Mouse (Mus musculus) layer of hippocampus, postnatal 10 days (tissue): ENCODE measurements around the gene Il6. TPM values are rescaled to one million over a fixed set of nuclear protein-coding genes. Genes with fewer than 3 reads are reported as not detected.
"Not testable (repeated sequence)": the region's sequence is repeated elsewhere in the genome, so short reads cannot be mapped to it uniquely, and the experiment has no call there.

Experiments
- DNase-seq, 2 experiments: peaks; one replicate each; pipeline ENCODE4 v3.0.0; 2021; ENCODE audit warnings: low spot score in 2 of 2
- long read RNA-seq: library from polyadenylated mRNA; stranded (forward); transcript quantifications from one replicate; pipeline ENCODE4 v2.0.0, GENCODE M21; 2023
- total RNA-seq, 2 experiments: library from RNA; stranded (reverse); gene quantifications; 2 replicates each; pipeline ENCODE4 v1.2.3; 2021

Il6 gene
- total RNA-seq = not detected
- long read RNA-seq = 0 reads

DNA sequence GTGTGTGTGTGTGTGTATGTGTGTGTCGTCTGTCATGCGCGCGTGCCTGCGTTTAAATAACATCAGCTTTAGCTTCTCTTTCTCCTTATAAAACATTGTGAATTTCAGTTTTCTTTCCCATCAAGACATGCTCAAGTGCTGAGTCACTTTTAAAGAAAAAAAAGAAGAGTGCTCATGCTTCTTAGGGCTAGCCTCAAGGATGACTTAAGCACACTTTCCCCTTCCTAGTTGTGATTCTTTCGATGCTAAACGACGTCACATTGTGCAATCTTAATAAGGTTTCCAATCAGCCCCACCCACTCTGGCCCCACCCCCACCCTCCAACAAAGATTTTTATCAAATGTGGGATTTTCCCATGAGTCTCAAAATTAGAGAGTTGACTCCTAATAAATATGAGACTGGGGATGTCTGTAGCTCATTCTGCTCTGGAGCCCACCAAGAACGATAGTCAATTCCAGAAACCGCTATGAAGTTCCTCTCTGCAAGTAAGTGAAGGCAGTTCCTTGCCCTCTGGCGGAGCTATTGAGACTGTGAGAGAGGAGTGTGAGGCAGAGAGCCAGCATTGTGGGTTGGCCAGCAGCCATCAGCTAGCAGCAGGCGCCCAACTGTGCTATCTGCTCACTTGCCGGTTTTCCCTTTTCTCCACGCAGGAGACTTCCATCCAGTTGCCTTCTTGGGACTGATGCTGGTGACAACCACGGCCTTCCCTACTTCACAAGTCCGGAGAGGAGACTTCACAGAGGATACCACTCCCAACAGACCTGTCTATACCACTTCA lies at the start of gene Il6:
Gene Il6 (plus strand): TSS at position 389 of the 778 bp plus-strand sequence.
- DNase-seq = peak; percentile 94 to 96

DNA sequence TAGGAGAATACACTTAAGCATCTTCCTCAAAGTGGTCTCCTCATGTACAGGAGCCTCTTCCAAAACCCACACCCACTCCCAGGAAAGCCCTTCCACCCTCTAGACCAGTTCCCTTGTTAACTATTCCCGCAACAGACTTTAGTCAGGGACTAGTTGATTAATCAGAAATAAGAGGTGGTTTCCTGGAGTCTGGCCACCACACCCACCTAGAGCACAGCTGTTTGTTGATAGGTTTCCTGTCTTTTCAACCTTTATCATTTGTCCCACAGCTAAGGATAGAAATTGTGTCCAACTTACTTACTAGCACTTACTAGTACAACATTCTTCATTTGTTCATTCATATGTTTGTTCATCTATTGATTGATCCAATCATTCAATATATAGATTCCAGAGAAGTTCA lies 49.4 kb upstream of the Il6 start:
- no peak for DNase-seq

DNA sequence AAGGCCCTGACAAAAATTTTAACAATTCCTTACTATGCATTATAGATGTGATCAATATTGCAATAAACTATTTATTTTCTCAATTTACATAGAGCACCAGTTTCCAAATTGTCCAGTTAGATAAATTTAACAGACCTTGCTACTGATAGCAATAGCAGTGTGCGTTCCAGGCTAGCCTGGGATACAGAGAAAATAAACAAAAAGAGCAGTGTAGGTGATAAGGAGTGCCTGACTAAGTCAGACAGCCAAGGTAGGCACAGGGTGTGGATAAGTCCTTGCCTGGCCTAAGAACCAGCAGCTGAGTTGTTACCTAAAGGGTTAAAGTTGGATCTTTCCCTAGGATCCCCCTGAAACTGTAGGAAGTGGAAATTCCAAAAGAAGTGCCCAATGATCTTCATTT lies 42.7 kb upstream of the Il6 start:
- DNase-seq = no peak

- DNase-seq = no peak
Measured at GRCm38 (mm10) chr5:29972796-29973195, 40.1 kb upstream of the Il6 start.

DNA sequence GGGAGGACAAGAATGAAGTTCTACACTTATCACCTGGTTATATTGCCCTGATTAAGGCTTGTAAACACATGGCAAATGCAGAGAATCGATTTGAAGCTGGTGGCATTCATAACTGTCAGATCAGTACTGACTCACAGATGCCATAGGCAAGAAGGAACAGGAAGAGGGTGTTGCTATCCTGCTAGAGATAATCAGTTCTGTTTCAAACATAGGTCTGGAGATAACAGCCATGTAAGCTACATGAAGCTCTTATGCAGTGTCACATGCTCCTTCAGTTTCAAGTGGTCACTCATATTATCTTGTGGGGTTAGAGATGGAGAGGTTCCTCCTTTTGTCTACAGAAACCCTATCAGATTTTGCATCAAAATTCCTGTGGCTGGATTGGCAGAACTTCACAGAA lies 39.4 kb upstream of the Il6 start:
- DNase-seq = no peak

- no peak for DNase-seq
Measured at GRCm38 (mm10) chr5:29974115-29974514, 38.8 kb upstream of the Il6 start.

GRCm38 (mm10) chr5:29993583-29993982 lies 19.3 kb upstream of the Il6 start:
- no peak for DNase-seq

DNA sequence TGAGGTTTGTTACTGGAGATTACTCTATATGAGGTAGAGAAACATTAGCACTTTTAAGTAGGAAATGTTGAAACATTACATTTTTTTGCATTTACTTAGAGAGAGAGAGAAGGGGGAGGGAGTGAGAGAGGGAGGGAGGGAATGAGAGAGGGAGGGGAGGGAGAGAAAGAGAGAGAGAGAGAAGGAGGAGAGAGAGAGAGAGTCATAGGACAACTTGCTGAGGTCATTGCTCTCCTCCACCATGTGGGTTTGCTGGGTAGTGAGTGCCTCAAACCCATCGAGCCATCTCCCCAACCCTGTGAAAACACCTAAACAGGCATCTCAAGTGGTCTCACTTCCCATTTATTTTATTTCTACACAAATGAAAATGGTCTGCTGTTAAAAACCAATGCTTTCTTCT lies 18.6 kb upstream of the Il6 start:
- no peak for DNase-seq

DNA sequence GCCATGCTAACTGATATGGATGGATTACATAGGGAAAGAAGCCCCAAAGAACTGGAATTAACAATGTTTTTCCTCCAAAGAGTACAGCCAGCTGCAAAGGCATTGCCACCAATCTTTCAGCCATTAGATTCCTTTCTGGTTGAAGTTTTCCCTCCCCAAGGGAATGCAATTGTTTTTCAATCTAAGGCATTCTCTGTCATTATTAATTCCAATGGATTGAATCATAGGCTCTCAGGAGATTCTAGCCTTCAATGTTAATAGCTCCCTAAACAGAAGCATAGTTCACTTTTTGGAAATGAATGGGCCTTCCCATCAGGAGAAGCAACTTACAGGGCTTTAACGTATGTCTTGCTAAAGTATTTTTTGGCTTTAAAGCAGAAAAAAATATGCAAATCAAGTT lies 15.6 kb upstream of the Il6 start:
- no peak for DNase-seq

- no peak for DNase-seq
Measured at GRCm38 (mm10) chr5:30000921-30001320, 12.0 kb upstream of the Il6 start.

DNA sequence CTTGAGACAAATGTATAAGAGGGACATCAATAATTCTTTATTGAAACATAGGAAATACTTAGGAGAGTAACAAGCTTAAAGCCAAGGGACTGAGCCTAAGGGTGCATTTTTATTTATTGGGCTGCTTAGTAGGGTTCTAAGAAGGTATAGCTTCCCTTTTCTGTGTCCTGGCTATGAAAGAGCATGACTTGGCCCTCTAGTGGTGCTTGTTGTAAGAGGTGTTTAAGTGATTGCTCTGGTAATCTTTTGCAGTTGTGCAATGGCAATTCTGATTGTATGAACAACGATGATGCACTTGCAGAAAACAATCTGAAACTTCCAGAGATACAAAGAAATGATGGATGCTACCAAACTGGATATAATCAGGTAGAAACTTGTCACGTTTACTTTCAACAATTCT lies 1.7 kb downstream of the Il6 start:
- no peak for DNase-seq

DNA sequence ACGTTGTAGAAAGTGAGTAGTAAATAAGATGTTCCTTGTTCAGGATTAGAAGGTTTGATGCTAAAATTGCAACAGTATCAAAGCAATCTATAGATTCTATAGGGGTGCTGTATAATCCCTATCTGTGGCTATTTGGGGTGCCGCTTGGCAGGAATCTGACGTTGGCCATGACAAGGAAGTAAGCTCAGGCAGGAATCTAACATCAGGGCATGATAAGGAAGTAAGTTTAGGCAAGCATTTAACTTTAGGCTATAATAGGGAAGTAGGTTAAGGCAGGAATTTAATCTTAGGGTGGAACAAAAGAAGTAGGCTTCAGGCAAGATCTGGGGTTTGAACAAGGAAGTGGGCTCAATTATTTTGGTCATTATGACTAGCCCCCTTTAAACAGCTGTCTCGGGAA lies 22.9 kb downstream of the Il6 start:
- DNase-seq = not testable (repeated sequence)

DNA sequence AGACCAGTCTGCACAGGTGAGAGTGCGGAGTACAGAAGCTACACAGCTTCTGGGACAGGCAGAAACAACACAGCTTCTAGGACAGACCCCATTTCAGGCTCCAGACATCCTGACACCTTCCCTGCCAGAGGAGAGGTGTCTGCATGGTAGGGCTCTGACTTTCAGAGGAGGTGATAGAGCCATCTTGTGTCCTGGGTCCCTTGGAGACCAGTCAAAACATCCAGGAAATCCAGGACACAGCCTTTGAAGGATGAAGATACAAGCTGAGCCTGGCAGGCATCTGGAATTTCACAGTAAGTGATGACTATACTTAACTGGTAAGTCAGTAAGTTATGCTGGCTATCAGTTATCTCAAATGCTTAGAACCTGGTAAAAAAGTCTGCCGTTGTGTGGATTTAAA lies 24.2 kb downstream of the Il6 start:
- not testable (repeated sequence) for DNase-seq

DNA sequence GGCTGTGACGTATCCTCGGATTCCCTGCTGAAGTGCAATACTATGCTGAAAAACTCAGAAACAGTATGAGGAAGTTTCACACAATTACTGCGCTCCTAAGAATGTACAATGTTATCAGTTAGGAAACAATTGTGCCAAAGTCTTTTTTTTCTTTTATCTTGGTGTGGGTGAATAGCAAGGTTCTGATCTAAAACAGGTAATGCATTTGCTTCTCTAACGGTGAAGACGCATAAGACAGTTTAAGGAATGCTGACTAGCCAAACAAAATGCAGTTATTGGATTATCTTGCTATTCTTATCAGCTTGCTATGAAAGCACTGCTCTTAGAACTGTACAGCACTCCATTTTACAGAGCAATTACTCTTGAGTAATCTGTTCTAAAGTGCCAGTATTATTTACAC lies 26.4 kb downstream of the Il6 start:
- DNase-seq = not testable (repeated sequence)

DNA sequence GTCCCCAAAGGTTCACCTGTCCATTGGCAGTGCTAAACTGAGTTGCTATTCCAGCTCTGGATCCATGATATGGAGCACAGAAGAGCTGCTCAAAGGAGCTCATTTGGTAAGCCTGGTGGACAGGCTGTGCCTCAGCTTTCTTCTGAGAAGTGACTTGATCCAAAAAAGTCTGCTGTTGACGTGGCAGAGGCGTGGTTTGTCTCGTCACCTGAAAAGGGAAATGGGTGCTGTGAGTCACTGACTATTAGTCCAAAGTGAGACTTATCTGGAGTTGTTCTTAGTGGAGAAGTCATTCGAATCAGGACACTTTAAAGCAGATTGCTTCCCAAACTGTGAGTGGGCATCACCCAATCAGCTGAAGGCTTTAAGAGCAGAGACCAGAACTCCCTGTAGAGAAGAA lies 26.9 kb downstream of the Il6 start:
- not testable (repeated sequence) for DNase-seq

DNA sequence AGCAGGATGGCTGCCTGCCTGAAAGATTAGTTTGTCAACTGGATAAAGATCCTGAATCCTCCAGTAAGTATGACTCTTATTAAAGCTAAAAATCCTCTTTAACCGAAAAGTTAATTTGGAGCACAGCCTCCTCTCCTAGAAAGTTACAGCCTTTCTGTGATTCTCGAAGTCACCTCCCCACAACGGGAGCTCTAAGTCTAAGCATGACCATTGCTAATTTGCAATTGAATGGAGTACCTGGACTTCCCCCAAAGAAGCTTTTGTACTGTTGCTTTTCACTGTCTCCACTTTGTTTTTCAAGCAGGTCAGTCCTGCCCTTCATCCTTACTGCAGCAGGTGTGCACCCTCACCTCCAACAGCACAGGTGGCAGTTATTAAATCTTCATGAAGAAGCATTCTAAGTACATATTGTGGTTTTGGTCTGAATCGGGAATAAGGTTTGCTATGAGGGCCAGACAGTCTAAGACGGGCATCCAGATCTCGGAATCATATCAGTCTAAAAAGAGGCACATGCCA lies 45.4 kb downstream of the Il6 start:
- no peak for DNase-seq

GRCm38 (mm10) chr5:30059607-30060006 lies 46.7 kb downstream of the Il6 start:
- DNase-seq = not testable (repeated sequence)

- no peak for DNase-seq
Measured at GRCm38 (mm10) chr5:30067726-30068125, 54.8 kb downstream of the Il6 start.

Other genes starting within 250 kb of the Il6 start
- gene Tyms, start 60.5 kb downstream of the Il6 start, total RNA-seq = 1 to 10 TPM; 9.4 to 9.5 TPM
- 10 to 100 TPM; 14.5 to 15.8 TPM for gene Garem2, start 92.0 kb downstream of the Il6 start, total RNA-seq
- gene 3110082J24Rik, start 93.0 kb downstream of the Il6 start, total RNA-seq = 1 to 10 TPM; 5.0 TPM
- 10 to 100 TPM; 69.7 to 95.5 TPM for gene Hadha, start 142.0 kb downstream of the Il6 start, total RNA-seq
- 10 to 100 TPM; 68.6 to 75.7 TPM for gene Hadhb, start 142.1 kb downstream of the Il6 start, total RNA-seq
- gene Adgrf3, start 192.6 kb downstream of the Il6 start, total RNA-seq = not detected
- gene Selenoi, start 219.5 kb downstream of the Il6 start, total RNA-seq = 10 to 100 TPM; 59.5 to 61.1 TPM